Mouse (Mus musculus) midbrain, embryonic 10.5 days (tissue): ENCODE results near the gene Rint1. TPM values are rescaled to one million over a fixed set of nuclear protein-coding genes. Genes with fewer than 3 reads are reported as not detected.
A peak's percentile ranks its signal among the peaks of the same experiment; 100 is the strongest.

ENCODE experiments used
- DNase-seq: peaks from one replicate; pipeline ENCODE4 v3.0.0-alpha.2; 2017; ENCODE audit warnings: low spot score
- H3K27ac ChIP-seq: fragments of 300-500 bp; sonication (generic); replicated peaks from 2 replicates; pipeline ENCODE4 v1.5.1; 2016; ENCODE audit warnings: mild to moderate bottlenecking
- H3K27me3 ChIP-seq: fragments of 300-500 bp; sonication (generic); 2 replicates; pipeline ENCODE4 v1.6.1; 2016; ENCODE audit warnings: low read depth, mild to moderate bottlenecking; ENCODE audit not compliant: poor library complexity, severe bottlenecking
- H3K36me3 ChIP-seq: fragments of 300-500 bp; sonication (generic); 2 replicates; pipeline ENCODE4 v1.6.1; 2016; ENCODE audit warnings: mild to moderate bottlenecking, moderate library complexity
- H3K4me1 ChIP-seq: fragments of 300-500 bp; sonication (generic); 2 replicates; pipeline ENCODE4 v1.6.1; 2016
- H3K4me3 ChIP-seq: fragments of 300-500 bp; sonication (generic); 2 replicates; pipeline ENCODE4 v1.5.1; 2016; ENCODE audit warnings: mild to moderate bottlenecking, moderate library complexity
- H3K9me3 ChIP-seq: fragments of 300-500 bp; sonication (generic); replicated peaks from 2 replicates; pipeline ENCODE4 v1.6.1; 2016; ENCODE audit warnings: mild to moderate bottlenecking
- WGBS: fragments of 180-500 bp; shearing (Covaris S2); methylation state at CpG from one replicate; pipeline ENCODE4 v1.1.7; 2016; 5-methylcytosine and 5-hydroxymethylcytosine counted together
- polyA plus RNA-seq: library from polyadenylated mRNA; unstranded; fragments of >200 nt; fragmentation: Nextera tagmentation; extraction: Ambion mirVana; gene quantifications from 2 replicates; pipeline ENCODE4 v1.2.1, GENCODE M21; 2016

Rint1 gene
- polyA plus RNA-seq = 32.7 and 36.6 TPM in 2 replicates

GRCm38 (mm10) chr5:23787536-23788389, at the start of gene Rint1:
Gene Rint1, plus strand, starts transcription at chr5:23787711.
- 3% methylated on average over 47 of the region's 47 CpGs for WGBS
- Histone ChIP-seq H3K9me3 (no peaks in the 10 kb centered on the region; the same call in 1 of the 2 replicates), H3K36me3 (peaks cover 18% of the 10 kb centered on the region), H3K27ac (peak within 1 kb of the TSS; percentile 87), H3K4me3 (peak within 1 kb of the TSS; percentile 96), H3K4me1 (peaks cover 18% of the 10 kb centered on the region), H3K27me3 (no peaks in the 10 kb centered on the region)
- DNase-seq = peak; percentile 94

GRCm38 (mm10) chr5:23743261-23743660, 44.2 kb upstream of the Rint1 start:
- Histone ChIP-seq H3K27me3 (no peaks in the 10 kb centered on the region), H3K27ac (no peak overlapping the region), H3K4me1 (no peaks in the 10 kb centered on the region), H3K36me3 (peaks cover 92% of the 10 kb centered on the region), H3K9me3 (no peaks in the 10 kb centered on the region), H3K4me3 (no peak overlapping the region)
- 98% methylated on average over 12 of the region's 12 CpGs for WGBS
- DNase-seq = no peak

GRCm38 (mm10) chr5:23749882-23750281, 37.6 kb upstream of the Rint1 start:
- WGBS = 81% methylated on average over 2 of the region's 2 CpGs
- Histone ChIP-seq H3K9me3 (no peaks in the 10 kb centered on the region), H3K4me1 (no peaks in the 10 kb centered on the region), H3K4me3 (no peak overlapping the region), H3K27me3 (no peaks in the 10 kb centered on the region), H3K27ac (no peak overlapping the region), H3K36me3 (peaks cover 78% of the 10 kb centered on the region)
- no peak for DNase-seq

GRCm38 (mm10) chr5:23755591-23755990, 31.9 kb upstream of the Rint1 start:
- Histone ChIP-seq H3K27me3 (no peaks in the 10 kb centered on the region), H3K4me1 (no peaks in the 10 kb centered on the region), H3K9me3 (no peaks in the 10 kb centered on the region), H3K27ac (no peak overlapping the region), H3K36me3 (peaks cover 79% of the 10 kb centered on the region), H3K4me3 (no peak overlapping the region)
- WGBS = 97% methylated on average over 9 of the region's 9 CpGs
- no peak for DNase-seq

- DNase-seq = no peak
- Histone ChIP-seq H3K4me1 (no peaks in the 10 kb centered on the region), H3K36me3 (peaks cover 78% of the 10 kb centered on the region), H3K27ac (no peak overlapping the region), H3K4me3 (no peak overlapping the region), H3K27me3 (no peaks in the 10 kb centered on the region), H3K9me3 (no peaks in the 10 kb centered on the region)
- WGBS = 92% methylated on average over 4 of the region's 4 CpGs
These were observed 31.1 kb upstream of the Rint1 start for GRCm38 (mm10) chr5:23756368-23756767.

GRCm38 (mm10) chr5:23758633-23759032, 28.9 kb upstream of the Rint1 start:
- Histone ChIP-seq H3K36me3 (peaks cover 85% of the 10 kb centered on the region), H3K27ac (no peak overlapping the region), H3K4me1 (no peaks in the 10 kb centered on the region), H3K27me3 (no peaks in the 10 kb centered on the region), H3K4me3 (no peak overlapping the region), H3K9me3 (no peaks in the 10 kb centered on the region)
- WGBS = 64% methylated on average over 2 of the region's 2 CpGs
- peak; percentile 30 for DNase-seq

GRCm38 (mm10) chr5:23762531-23762930, 25.0 kb upstream of the Rint1 start:
- Histone ChIP-seq H3K9me3 (no peaks in the 10 kb centered on the region), H3K4me1 (no peaks in the 10 kb centered on the region), H3K27me3 (no peaks in the 10 kb centered on the region), H3K36me3 (peaks cover 84% of the 10 kb centered on the region), H3K4me3 (no peak overlapping the region), H3K27ac (no peak overlapping the region)
- WGBS = 94% methylated on average over 6 of the region's 6 CpGs
- no peak for DNase-seq

GRCm38 (mm10) chr5:23764557-23764956, 23.0 kb upstream of the Rint1 start:
- WGBS = 95% methylated on average over 5 of the region's 5 CpGs
- Histone ChIP-seq H3K9me3 (no peaks in the 10 kb centered on the region), H3K4me3 (no peak overlapping the region), H3K4me1 (no peaks in the 10 kb centered on the region), H3K36me3 (peaks cover 81% of the 10 kb centered on the region), H3K27me3 (no peaks in the 10 kb centered on the region), H3K27ac (no peak overlapping the region)
- no peak for DNase-seq

- WGBS = 76% methylated on average over 8 of the region's 8 CpGs
- H3K9me3 ChIP-seq = no peaks in the 10 kb centered on the region
- H3K27ac ChIP-seq = no peak overlapping the region
- H3K36me3 ChIP-seq = peaks cover 75% of the 10 kb centered on the region
- H3K4me1 ChIP-seq = no peaks in the 10 kb centered on the region
- no peaks in the 10 kb centered on the region for H3K27me3 ChIP-seq
- DNase-seq = no peak
- no peak overlapping the region for H3K4me3 ChIP-seq
These were observed 16.4 kb upstream of the Rint1 start for GRCm38 (mm10) chr5:23771105-23771504.

GRCm38 (mm10) chr5:23774186-23774585, 13.3 kb upstream of the Rint1 start:
- Histone ChIP-seq H3K36me3 (peaks cover 67% of the 10 kb centered on the region), H3K27me3 (no peaks in the 10 kb centered on the region)
- 89% methylated on average over 6 of the region's 6 CpGs for WGBS

GRCm38 (mm10) chr5:23780516-23780915, 7.0 kb upstream of the Rint1 start:
- Histone ChIP-seq H3K4me1 (peaks cover 22% of the 10 kb centered on the region), H3K4me3 (no peak overlapping the region), H3K9me3 (no peaks in the 10 kb centered on the region; the same call in 1 of the 2 replicates), H3K36me3 (peaks cover 25% of the 10 kb centered on the region), H3K27me3 (no peaks in the 10 kb centered on the region), H3K27ac (no peak overlapping the region)
- DNase-seq = no peak
- 90% methylated on average over 4 of the region's 4 CpGs for WGBS

More at GRCm38 (mm10) chr5:23774186-23774585, 13.3 kb upstream of the Rint1 start:
- DNase-seq = no peak
- no peak overlapping the region for H3K4me3 ChIP-seq
- no peak overlapping the region for H3K27ac ChIP-seq
- H3K4me1 ChIP-seq = no peaks in the 10 kb centered on the region
- H3K9me3 ChIP-seq = no peaks in the 10 kb centered on the region

GRCm38 (mm10) chr5:23781172-23781571, 6.3 kb upstream of the Rint1 start:
- Histone ChIP-seq H3K4me3 (no peak overlapping the region), H3K27ac (no peak overlapping the region), H3K9me3 (no peaks in the 10 kb centered on the region; the same call in 1 of the 2 replicates), H3K4me1 (peaks cover 22% of the 10 kb centered on the region), H3K27me3 (no peaks in the 10 kb centered on the region), H3K36me3 (peaks cover 18% of the 10 kb centered on the region)
- 83% methylated on average over 4 of the region's 4 CpGs for WGBS
- no peak for DNase-seq

GRCm38 (mm10) chr5:23782051-23782810, 5.3 kb upstream of the Rint1 start:
- no peak overlapping the region for H3K27ac ChIP-seq
- DNase-seq = no peak
- WGBS = 50% methylated on average over 8 of the region's 8 CpGs
- H3K9me3 ChIP-seq = no peaks in the 10 kb centered on the region; the same call in 1 of the 2 replicates
- H3K4me1 ChIP-seq = peaks cover 24% of the 10 kb centered on the region
- H3K4me3 ChIP-seq = peak overlapping the region; percentile 88
- H3K27me3 ChIP-seq = no peaks in the 10 kb centered on the region
- H3K36me3 ChIP-seq = peaks cover 10% of the 10 kb centered on the region; the same call in 1 of the 2 replicates
